Mouse (Mus musculus) effector memory CD4-positive, alpha-beta T cell, adult 5 months (primary cell): ENCODE results near the gene Pus7l. TPM values are rescaled to one million over a fixed set of nuclear protein-coding genes. Genes with fewer than 3 reads are reported as not detected.

ENCODE experiments used
- polyA plus RNA-seq: library from polyadenylated mRNA; unstranded; fragments of 100-300 nt; shearing (Covaris generic); gene quantifications from one replicate; pipeline ENCODE4 v1.2.1, GENCODE M21; 2017

The Pus7l gene
- 6.5 TPM for polyA plus RNA-seq

DNA sequence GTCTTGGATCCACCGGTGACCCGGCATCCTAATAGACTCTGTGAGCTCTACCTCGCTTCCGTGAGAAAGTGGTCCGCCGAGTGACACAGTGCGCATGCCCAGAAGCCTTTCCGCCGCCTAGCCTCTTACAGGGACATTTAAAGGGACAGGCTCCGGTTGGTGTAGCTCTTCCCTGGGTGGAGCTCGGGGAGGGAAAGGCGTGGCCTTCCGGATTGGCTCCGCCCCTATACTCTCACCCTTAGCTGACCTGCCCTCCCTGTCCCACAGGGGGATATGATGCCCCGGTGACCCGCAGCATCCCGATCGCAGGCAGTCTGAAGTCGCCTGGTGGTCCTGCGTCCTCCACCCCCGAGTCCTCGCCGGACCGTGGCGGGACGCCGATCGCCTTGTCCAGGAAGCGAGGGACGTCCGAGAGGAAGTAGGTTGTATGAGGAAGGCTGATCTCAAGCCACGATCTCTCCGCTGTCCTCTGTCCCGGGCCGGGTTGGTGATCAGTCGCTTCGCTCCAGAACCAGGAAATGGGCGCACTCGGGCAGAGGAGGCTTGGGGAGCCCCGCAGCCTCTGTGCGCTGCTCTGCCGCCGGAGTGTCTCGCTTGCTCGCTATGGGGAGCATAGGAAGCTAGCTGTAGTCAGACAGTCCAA, at the start of gene Pus7l, which contains the start of gene Irak4:
Gene Pus7l, minus strand, starts transcription at position 139 of the 643 bp plus-strand sequence.
Gene Irak4, plus strand, starts transcription at position 235 of the 643 bp plus-strand sequence.

DNA sequence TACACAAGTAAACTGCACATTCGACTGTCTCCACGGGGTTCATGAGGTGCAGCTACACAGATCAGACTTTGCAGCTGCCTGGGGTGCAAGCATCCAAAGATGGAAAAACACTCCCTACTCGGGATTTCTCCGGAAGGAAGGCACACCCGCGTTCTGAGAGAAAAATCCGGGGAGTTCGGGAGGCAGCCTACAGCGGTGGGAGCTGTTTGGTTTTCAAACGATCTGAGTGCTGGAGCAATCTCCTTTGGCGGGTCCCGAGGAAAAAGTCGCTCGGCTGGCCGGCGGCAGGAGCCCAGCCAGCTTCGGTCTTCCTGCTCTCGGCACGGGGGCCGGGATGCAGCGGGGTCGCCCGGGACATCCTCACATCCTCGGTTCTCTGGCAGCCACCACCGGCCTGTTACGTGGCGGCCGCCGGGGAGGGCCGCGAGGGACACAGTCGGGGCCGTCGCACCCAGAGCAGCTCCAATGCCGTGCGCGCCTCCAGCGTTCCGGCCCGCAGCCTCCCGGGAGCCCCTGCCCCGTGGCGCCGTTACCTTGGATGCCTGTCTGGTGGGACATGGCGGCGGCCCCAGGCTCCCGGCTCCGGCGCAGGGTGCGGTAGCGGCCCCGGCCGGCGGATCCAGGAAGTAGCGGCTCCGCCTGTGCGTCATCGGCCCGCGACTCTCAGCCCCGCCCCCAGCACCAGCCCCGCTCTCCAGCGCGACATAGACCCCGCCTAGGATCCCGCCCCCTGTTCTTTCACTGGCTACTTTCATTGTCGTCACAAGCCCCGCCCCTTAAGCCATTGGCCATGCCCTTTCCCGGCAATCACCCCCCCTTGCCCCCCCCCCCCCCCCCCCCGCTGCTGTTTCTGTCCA, 46.1 kb upstream of the Pus7l start, which contains the start of gene Twf1:
Gene Twf1, minus strand, starts transcription at position 671 of the 857 bp plus-strand sequence.

Other genes with a start within 250 kb of the Pus7l start
- gene Adamts20, start 78.1 kb downstream of the Pus7l start, polyA plus RNA-seq, result not detected
- 18.5 TPM for gene Irak4, start 96 bp upstream of the Pus7l start, polyA plus RNA-seq
- 26.0 TPM for gene Twf1, start 46.3 kb upstream of the Pus7l start, polyA plus RNA-seq
- not detected for gene Tmem117, start 85.7 kb upstream of the Pus7l start, polyA plus RNA-seq